Mouse (Mus musculus) hindbrain, postnatal 0 days (tissue): ENCODE results near the gene Zfp658. TPM values are rescaled to one million over a fixed set of nuclear protein-coding genes. Genes with fewer than 3 reads are reported as not detected.

ENCODE experiments used
- ATAC-seq: fragments of 200-750 bp; cut with Nextera tagmentation; 2 replicates; pipeline ENCODE4 v1.8.0; 2017; ENCODE audit warnings: mild to moderate bottlenecking, moderate TSS enrichment, moderate library complexity
- DNase-seq: peaks from one replicate; pipeline ENCODE4 v3.0.0-alpha.2; 2015; ENCODE audit warnings: low spot score
- H3K27ac ChIP-seq: fragments of 300-500 bp; sonication (generic); 2 replicates; pipeline ENCODE4 v1.5.1; 2014; ENCODE audit warnings: mild to moderate bottlenecking
- H3K27me3 ChIP-seq: fragments of 300-500 bp; sonication (generic); 2 replicates; pipeline ENCODE4 v1.6.1; 2014; ENCODE audit warnings: low read length, mixed read lengths; ENCODE audit not compliant: insufficient read depth
- H3K36me3 ChIP-seq: fragments of 300-500 bp; sonication (generic); 2 replicates; pipeline ENCODE4 v1.6.1; 2014; ENCODE audit warnings: low read length, mixed read lengths; ENCODE audit not compliant: insufficient read depth
- H3K4me1 ChIP-seq: fragments of 300-500 bp; sonication (generic); 2 replicates; pipeline ENCODE4 v1.6.1; 2014; ENCODE audit warnings: antibody characterized with exemption, low read length, mixed read lengths; ENCODE audit not compliant: insufficient read depth
- H3K4me2 ChIP-seq: fragments of 300-500 bp; sonication (generic); 2 replicates; pipeline ENCODE4 v1.6.1; 2014; ENCODE audit warnings: low read depth, mild to moderate bottlenecking, low read length, moderate library complexity, mixed read lengths
- H3K4me3 ChIP-seq: fragments of 300-500 bp; sonication (generic); 2 replicates; pipeline ENCODE4 v1.5.1; 2014; ENCODE audit warnings: low read length
- H3K9ac ChIP-seq: fragments of 300-500 bp; sonication (generic); replicated peaks from 2 replicates; pipeline ENCODE4 v1.6.1; 2014; ENCODE audit warnings: mild to moderate bottlenecking, low read length, moderate library complexity, mixed read lengths
- H3K9me3 ChIP-seq: fragments of 300-500 bp; sonication (generic); 2 replicates; pipeline ENCODE4 v1.6.1; 2016; ENCODE audit warnings: low read length, mixed read lengths
- CTCF ChIP-seq: IDR thresholded peaks from 2 replicates; pipeline ENCODE4 v1.5.1; 2016; ENCODE audit warnings: antibody characterized with exemption, control low read depth, low read depth
- WGBS: fragments of 180-500 bp; shearing (Covaris S2); extraction: QIAGEN DNeasy Blood & Tissue Kit; methylation state at CpG from one replicate; pipeline ENCODE4 v1.1.7; 2014; 5-methylcytosine and 5-hydroxymethylcytosine counted together
- polyA plus RNA-seq: library from polyadenylated mRNA; unstranded; fragments of >200 nt; fragmentation: Nextera tagmentation; extraction: Ambion mirVana; gene quantifications from 2 replicates; pipeline ENCODE4 v1.2.1, GENCODE M21; 2015
- total RNA-seq: library from RNA; depleted of rRNA; stranded (reverse); fragments of >200 nt; gene quantifications from 2 replicates; pipeline ENCODE4 v1.2.3, GENCODE M21; 2014; rRNA removed

Gene Zfp658
- total and polyA plus RNA-seq, 2 experiments from 2014 or later = 2.5 to 8.3 TPM

DNA sequence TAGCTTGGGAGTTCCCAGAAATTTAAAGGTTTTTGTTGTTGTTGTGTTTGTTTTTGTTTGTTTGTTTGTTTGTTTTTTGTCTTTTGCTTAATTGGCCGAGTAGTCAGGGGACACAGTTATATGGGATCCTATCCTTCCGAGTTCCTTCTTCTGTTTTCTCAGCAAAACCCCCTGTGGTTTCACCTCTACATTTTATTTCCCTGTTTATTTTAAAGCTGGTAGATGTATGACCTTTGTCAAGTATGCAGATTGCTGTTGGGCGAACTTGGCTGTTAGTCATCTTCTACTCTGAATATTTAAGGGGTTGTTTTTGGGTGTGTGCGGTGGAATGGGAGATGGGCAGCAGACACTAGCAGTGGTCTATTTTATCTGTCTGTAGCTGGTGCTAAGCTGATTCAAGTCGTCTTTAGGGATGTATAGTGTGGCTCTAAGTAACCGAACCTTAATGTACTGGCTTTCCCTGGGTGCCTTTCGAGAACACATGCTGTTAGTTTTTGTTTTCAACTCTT lies 46.3 kb downstream of the Zfp658 start:
- WGBS = 76% methylated on average over 7 of the region's 7 CpGs
- no peak overlapping the region for H3K4me3 ChIP-seq
- H3K4me2 ChIP-seq = no peak overlapping the region
- no peak for TF ChIP-seq CTCF
- no peaks in the 10 kb centered on the region for H3K36me3 ChIP-seq
- DNase-seq = no peak
- no peak overlapping the region for H3K27ac ChIP-seq
- no peak overlapping the region for H3K9ac ChIP-seq
- no peaks in the 10 kb centered on the region for H3K9me3 ChIP-seq
- ATAC-seq = no peak
- no peaks in the 10 kb centered on the region for H3K27me3 ChIP-seq
- no peaks in the 10 kb centered on the region for H3K4me1 ChIP-seq

DNA sequence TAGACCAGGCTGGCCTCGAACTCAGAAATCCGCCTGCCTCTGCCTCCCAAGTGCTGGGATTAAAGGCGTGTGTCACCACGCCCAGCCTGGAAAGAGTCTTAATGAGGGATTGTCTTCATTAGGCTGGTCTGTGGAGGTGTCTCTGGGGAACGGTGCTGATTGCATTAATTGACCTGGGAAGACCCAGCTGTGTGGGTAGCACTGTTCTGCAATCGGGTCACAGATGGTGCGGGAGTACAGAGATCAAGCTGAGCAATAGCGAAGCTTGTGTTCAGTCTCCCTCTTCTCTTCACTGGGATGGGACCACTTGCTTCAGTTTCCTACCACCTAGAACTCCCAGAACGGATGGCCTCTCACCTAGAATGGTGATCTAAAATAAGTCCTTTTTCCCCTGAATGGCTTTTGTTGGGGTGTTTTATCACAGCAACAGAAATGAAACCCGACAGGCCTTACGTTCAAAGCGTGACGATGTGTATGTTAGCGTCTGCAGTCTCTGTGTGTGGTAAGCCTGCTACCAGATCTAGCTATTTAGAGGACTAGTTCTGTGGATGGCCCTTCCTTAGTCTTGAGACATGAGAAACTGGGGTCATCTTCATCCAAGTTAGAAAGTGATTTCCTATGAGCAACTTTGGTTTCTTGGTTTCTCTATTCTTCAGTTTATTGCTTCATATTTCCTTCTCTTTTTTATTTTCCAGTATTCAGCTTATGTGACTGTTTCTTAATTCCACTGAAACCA lies 51.9 kb downstream of the Zfp658 start:
- H3K4me2 ChIP-seq = no peak overlapping the region
- no peaks in the 10 kb centered on the region for H3K4me1 ChIP-seq
- no peaks in the 10 kb centered on the region for H3K9me3 ChIP-seq
- H3K27ac ChIP-seq = no peak overlapping the region
- H3K36me3 ChIP-seq = no peaks in the 10 kb centered on the region
- no peak for DNase-seq
- no peaks in the 10 kb centered on the region for H3K27me3 ChIP-seq
- no peak for TF ChIP-seq CTCF
- no peak overlapping the region for H3K9ac ChIP-seq
- H3K4me3 ChIP-seq = no peak overlapping the region
- WGBS = 82% methylated on average over 14 of the region's 14 CpGs
- ATAC-seq = no peak

DNA sequence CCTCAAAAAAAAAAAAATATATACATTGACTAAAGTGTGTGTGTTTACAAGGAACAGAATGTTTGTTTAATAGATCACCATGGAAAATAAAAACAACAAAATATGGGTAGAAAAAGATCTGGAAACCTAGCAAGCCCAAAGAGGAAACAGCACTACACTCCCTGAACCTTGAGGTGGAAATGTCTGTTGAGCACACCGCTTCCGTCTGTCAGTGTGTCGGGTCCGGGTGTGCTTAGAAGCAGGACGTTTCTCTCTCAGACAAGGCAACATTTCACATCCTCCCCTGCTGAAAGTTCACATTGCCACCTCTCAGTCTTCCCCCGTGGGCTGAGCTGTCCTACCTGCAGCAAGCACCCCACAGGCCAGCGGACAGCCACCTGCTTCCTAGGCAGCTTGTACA lies 60.9 kb downstream of the Zfp658 start:
- no peak for DNase-seq
- 82% methylated on average over 7 of the region's 7 CpGs for WGBS

DNA sequence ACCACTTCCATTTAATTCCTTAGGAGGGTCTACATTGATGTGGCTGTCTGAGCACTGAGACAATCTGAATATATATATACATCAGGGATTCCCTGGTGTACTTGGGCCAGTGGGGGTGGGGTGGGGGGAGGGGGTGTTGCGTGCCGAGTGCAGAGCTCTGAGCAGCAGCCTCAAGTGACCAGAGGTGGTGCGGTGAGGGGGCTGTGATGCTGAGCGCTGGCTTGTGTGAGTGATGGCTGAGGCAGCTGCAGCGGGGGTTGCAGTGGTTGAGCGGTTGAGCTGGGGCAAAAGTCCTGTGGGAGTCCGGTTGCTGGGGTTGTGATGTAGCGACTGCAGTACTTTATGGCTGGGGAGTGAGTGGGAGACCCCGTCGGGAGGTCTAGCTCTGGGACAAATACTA lies 61.8 kb downstream of the Zfp658 start:
- Histone ChIP-seq H3K4me1 (no peaks in the 10 kb centered on the region), H3K9me3 (no peaks in the 10 kb centered on the region), H3K4me2 (peak overlapping the region; percentile 34), H3K4me3 (no peak overlapping the region), H3K9ac (no peak overlapping the region), H3K36me3 (no peaks in the 10 kb centered on the region), H3K27ac (no peak overlapping the region), H3K27me3 (no peaks in the 10 kb centered on the region)
- 14% methylated on average over 10 of the region's 10 CpGs for WGBS
- TF ChIP-seq CTCF = no peak
- DNase-seq = no peak
- peak; percentile 32; the same call in 1 of the 2 replicates for ATAC-seq

More for the DNA sequence above, 60.9 kb downstream of the Zfp658 start:
- no peak overlapping the region for H3K27ac ChIP-seq
- H3K27me3 ChIP-seq = no peaks in the 10 kb centered on the region
- ATAC-seq = no peak
- no peak overlapping the region for H3K4me3 ChIP-seq
- no peaks in the 10 kb centered on the region for H3K9me3 ChIP-seq
- H3K36me3 ChIP-seq = no peaks in the 10 kb centered on the region
- H3K4me1 ChIP-seq = no peaks in the 10 kb centered on the region
- H3K4me2 ChIP-seq = no peak overlapping the region
- H3K9ac ChIP-seq = no peak overlapping the region
- no peak for TF ChIP-seq CTCF

Other genes starting within 250 kb of the Zfp658 start
- 14.3 and 21.2 TPM in 2 replicates for gene Zfp715, start 249.0 kb upstream of the Zfp658 start, total RNA-seq
- 11.8 and 13.4 TPM in 2 replicates for gene Zfp715, start 249.0 kb upstream of the Zfp658 start, polyA plus RNA-seq
- gene Siglecf, start 210.9 kb upstream of the Zfp658 start, total RNA-seq = not detected in 2 replicates
- gene Siglecf, start 210.9 kb upstream of the Zfp658 start, polyA plus RNA-seq = 0.26 and 0.30 TPM in 2 replicates
- gene Siglecg, start 154.1 kb upstream of the Zfp658 start, total RNA-seq = 0.22 TPM in 1 of 2 replicates, not detected in the other
- gene Siglecg, start 154.1 kb upstream of the Zfp658 start, polyA plus RNA-seq = not detected in 2 replicates
- gene Lim2, start 134.6 kb upstream of the Zfp658 start, total RNA-seq = not detected in 2 replicates
- not detected in 2 replicates for gene Lim2, start 134.6 kb upstream of the Zfp658 start, polyA plus RNA-seq
- gene Nkg7, start 125.2 kb upstream of the Zfp658 start, total RNA-seq = not detected in 2 replicates
- gene Nkg7, start 125.2 kb upstream of the Zfp658 start, polyA plus RNA-seq = 0.28 TPM in 1 of 2 replicates, not detected in the other
- gene Cldnd2, start 121.5 kb upstream of the Zfp658 start, total RNA-seq = not detected in 2 replicates
- gene Cldnd2, start 121.5 kb upstream of the Zfp658 start, polyA plus RNA-seq = not detected in 2 replicates
- 42.1 and 42.9 TPM in 2 replicates for gene Etfb, start 118.2 kb upstream of the Zfp658 start, total RNA-seq
- gene Etfb, start 118.2 kb upstream of the Zfp658 start, polyA plus RNA-seq = 148 and 149 TPM in 2 replicates
- gene Gm45233, start 118.1 kb upstream of the Zfp658 start, total RNA-seq = 2.6 TPM in 1 of 2 replicates, not detected in the other
- gene Gm45233, start 118.1 kb upstream of the Zfp658 start, polyA plus RNA-seq = 0.43 and 0.83 TPM in 2 replicates
- gene Vsig10l, start 99.1 kb upstream of the Zfp658 start, total RNA-seq = 15.8 and 20.1 TPM in 2 replicates
- 23.1 and 25.8 TPM in 2 replicates for gene Vsig10l, start 99.1 kb upstream of the Zfp658 start, polyA plus RNA-seq
- gene Iglon5, start 72.2 kb upstream of the Zfp658 start, total RNA-seq = 64.7 and 69.9 TPM in 2 replicates
- 8.0 and 8.6 TPM in 2 replicates for gene Iglon5, start 72.2 kb upstream of the Zfp658 start, polyA plus RNA-seq
- 0.05 TPM in 1 of 2 replicates, not detected in the other for gene 4931406B18Rik, start 56.3 kb upstream of the Zfp658 start, total RNA-seq
- not detected in 2 replicates for gene 4931406B18Rik, start 56.3 kb upstream of the Zfp658 start, polyA plus RNA-seq
- 1.4 and 2.0 TPM in 2 replicates for gene Cd33, start 17.8 kb upstream of the Zfp658 start, total RNA-seq
- gene Cd33, start 17.8 kb upstream of the Zfp658 start, polyA plus RNA-seq = 1.8 and 2.0 TPM in 2 replicates
- gene Zfp719, start 17.4 kb downstream of the Zfp658 start, total RNA-seq = 10.8 and 11.6 TPM in 2 replicates
- gene Zfp719, start 17.4 kb downstream of the Zfp658 start, polyA plus RNA-seq = 4.7 and 5.3 TPM in 2 replicates
- 1.0 TPM in 1 of 2 replicates, not detected in the other for gene Zfp819, start 44.9 kb downstream of the Zfp658 start, total RNA-seq
- 0.40 and 0.62 TPM in 2 replicates for gene Zfp819, start 44.9 kb downstream of the Zfp658 start, polyA plus RNA-seq
- gene Ceacam18, start 72.5 kb downstream of the Zfp658 start, total RNA-seq = not detected in 2 replicates
- gene Ceacam18, start 72.5 kb downstream of the Zfp658 start, polyA plus RNA-seq = 0.08 TPM in 1 of 2 replicates, not detected in the other
- not detected in 2 replicates for gene Siglece, start 97.9 kb downstream of the Zfp658 start, total RNA-seq
- gene Siglece, start 97.9 kb downstream of the Zfp658 start, polyA plus RNA-seq = 0.40 and 0.48 TPM in 2 replicates
- gene Ctu1, start 109.8 kb downstream of the Zfp658 start, total RNA-seq = 32.4 and 36.4 TPM in 2 replicates
- gene Ctu1, start 109.8 kb downstream of the Zfp658 start, polyA plus RNA-seq = 14.5 and 14.7 TPM in 2 replicates
- not detected in 2 replicates for gene Klk14, start 128.2 kb downstream of the Zfp658 start, total RNA-seq
- gene Klk14, start 128.2 kb downstream of the Zfp658 start, polyA plus RNA-seq = not detected in 2 replicates
- not detected in 2 replicates for gene Klk13, start 150.3 kb downstream of the Zfp658 start, total RNA-seq
- 0.10 and 0.32 TPM in 2 replicates for gene Klk13, start 150.3 kb downstream of the Zfp658 start, polyA plus RNA-seq
- not detected in 2 replicates for gene Klk12, start 206.6 kb downstream of the Zfp658 start, total RNA-seq
- gene Klk12, start 206.6 kb downstream of the Zfp658 start, polyA plus RNA-seq = not detected in 2 replicates
- gene Klk11, start 212.3 kb downstream of the Zfp658 start, total RNA-seq = not detected in 2 replicates
- not detected in 2 replicates for gene Klk11, start 212.3 kb downstream of the Zfp658 start, polyA plus RNA-seq
- gene Klk10, start 218.8 kb downstream of the Zfp658 start, total RNA-seq = 0.25 TPM in 1 of 2 replicates, not detected in the other
- 0.14 and 0.30 TPM in 2 replicates for gene Klk10, start 218.8 kb downstream of the Zfp658 start, polyA plus RNA-seq
- gene Klk9, start 229.6 kb downstream of the Zfp658 start, total RNA-seq = not detected in 2 replicates
- gene Klk9, start 229.6 kb downstream of the Zfp658 start, polyA plus RNA-seq = 0.20 TPM in 1 of 2 replicates, not detected in the other
- gene Klk8, start 235.3 kb downstream of the Zfp658 start, total RNA-seq = 9.5 and 11.3 TPM in 2 replicates
- gene Klk8, start 235.3 kb downstream of the Zfp658 start, polyA plus RNA-seq = 10.8 and 12.5 TPM in 2 replicates
- not detected in 2 replicates for gene Klk7, start 249.0 kb downstream of the Zfp658 start, total RNA-seq
- gene Klk7, start 249.0 kb downstream of the Zfp658 start, polyA plus RNA-seq = 0.09 and 0.19 TPM in 2 replicates